Mouse (Mus musculus) left cerebral cortex, postnatal 36 days (tissue): ENCODE measurements around the gene Cnot2. TPM values are rescaled to one million over a fixed set of nuclear protein-coding genes. Genes with fewer than 3 reads are reported as not detected.

ENCODE experiments used
- DNase-seq, 2 experiments: peaks; one replicate each; pipeline ENCODE4 v3.0.0; 2021 to 2022; ENCODE audit warnings: low spot score in 2 of 2, mixed read lengths in 1 of 2
- intact Hi-C: fragments of 180-260 bp; cut with DNase I; formaldehyde crosslinking; loops from one replicate; pipeline ENCODE4 v1.15.1; 2025
- microRNA-seq: library from miRNA; unstranded; fragments of <30 nt; microRNA quantifications from one replicate; pipeline ENCODE4 v1.2.0, GENCODE M21; 2022
- total RNA-seq, 2 experiments: library from RNA; stranded (reverse); gene quantifications; 2 replicates each; pipeline ENCODE4 v1.2.3; 2021

Gene Cnot2
- total RNA-seq, 2 experiments from 2014 or later: 67.9 to 81.0 TPM

- intact Hi-C loops: no loop called here
- no peak for DNase-seq
These were observed 136.5 kb downstream of the Cnot2 start for GRCm38 (mm10) chr10:116444826-116445225.

DNA sequence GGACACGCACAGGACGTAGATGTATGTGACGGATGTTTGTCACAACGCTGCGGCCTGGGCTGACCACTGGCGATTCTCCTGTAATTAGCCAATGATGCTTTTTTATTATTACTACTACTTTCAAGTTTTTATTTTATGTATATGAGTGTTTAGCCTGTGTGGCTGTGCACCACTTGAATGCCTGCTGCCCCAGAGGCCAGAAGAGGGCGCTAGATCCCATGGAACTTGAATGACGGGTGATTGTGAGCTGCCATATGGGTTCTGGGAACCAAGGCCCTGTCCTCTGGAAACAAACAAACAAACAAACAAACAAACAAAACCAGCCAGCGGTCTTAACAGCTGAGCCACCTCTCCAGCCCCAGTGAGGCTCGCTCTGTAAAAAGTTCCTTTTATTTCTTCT lies 136.9 kb downstream of the Cnot2 start:
- intact Hi-C loops: no loop called here

DNA sequence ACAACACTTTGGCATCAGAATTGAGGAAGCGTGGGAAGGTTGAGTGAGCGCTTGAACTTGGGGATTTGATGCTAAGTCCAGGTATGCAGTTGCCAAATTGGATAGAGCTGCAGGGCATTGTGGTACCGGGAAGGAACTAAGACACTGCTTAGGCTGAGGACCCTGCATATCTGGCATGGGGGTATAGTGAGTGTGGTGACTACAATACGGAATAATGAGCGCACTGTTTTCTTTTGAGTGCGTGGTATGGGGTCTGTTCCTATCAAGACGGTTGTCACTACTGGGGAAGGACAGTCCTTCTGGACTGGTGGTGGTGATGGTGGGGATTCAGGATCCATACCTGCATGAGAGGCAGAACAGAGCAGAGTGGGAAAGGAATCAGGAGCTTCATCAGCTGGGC lies 140.4 kb downstream of the Cnot2 start:
- intact Hi-C loops: no loop called here
- DNase-seq: no peak

More for the DNA sequence above, 136.9 kb downstream of the Cnot2 start:
- no peak for DNase-seq

- no peak for DNase-seq
- intact Hi-C loops: no loop called here
These were observed 141.2 kb downstream of the Cnot2 start for GRCm38 (mm10) chr10:116440088-116440487.

DNA sequence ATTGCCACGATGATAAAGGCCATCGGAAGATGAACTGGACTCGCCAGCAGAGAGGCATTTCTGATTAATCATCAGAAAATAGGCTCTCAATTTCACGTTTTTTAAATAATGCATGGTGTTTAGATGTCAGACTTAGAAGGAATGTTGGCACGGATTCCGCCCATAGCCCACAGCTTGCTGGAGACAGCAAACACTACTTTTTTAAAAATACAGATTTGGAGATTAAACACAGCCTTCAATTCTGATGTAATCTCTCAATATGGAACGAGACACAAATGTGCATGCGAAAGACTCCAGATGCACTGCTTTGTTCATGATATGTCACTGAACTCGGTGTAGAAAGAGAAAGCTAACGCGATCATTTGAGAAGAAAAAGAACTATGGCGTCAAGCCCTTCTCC lies 145.9 kb downstream of the Cnot2 start:
- intact Hi-C loops: no loop called here
- no peak for DNase-seq

Small RNAs within 50 kb of the gene (microRNA-seq; reads per million reads assigned to microRNA genes)
- not detected for gene Gm25190

Other genes starting within 250 kb of the Cnot2 start
- gene Kcnmb4, start 107.6 kb downstream of the Cnot2 start, total RNA-seq: 100 to 1,000 TPM in 1 of 2 experiments, 10 to 100 TPM in 1; 97.0 to 125 TPM